Mouse (Mus musculus) kidney, adult 2 months (tissue): ENCODE data around the gene Map3k9. TPM values are rescaled to one million over a fixed set of nuclear protein-coding genes. Genes with fewer than 3 reads are reported as not detected.
A peak's percentile ranks its signal among the peaks of the same experiment; 100 is the strongest.

Experiments used
- DNase-seq: peaks from one replicate; pipeline ENCODE4 v3.0.0; 2021
- H3K27ac ChIP-seq: fragments of 200-500 bp; 2 replicates; pipeline ENCODE4 v1.5.1; 2012; ENCODE audit warnings: low read depth, low read length, control low read depth, inconsistent platforms; ENCODE audit not compliant: insufficient read depth
- H3K27me3 ChIP-seq: fragments of 200-500 bp; replicated peaks from 2 replicates; pipeline ENCODE4 v1.6.1; 2012; ENCODE audit warnings: mild to moderate bottlenecking, moderate library complexity, low read length, inconsistent platforms; ENCODE audit not compliant: control insufficient read depth, insufficient read depth
- H3K36me3 ChIP-seq: fragments of 200-500 bp; 2 replicates; pipeline ENCODE4 v1.6.1; 2012; ENCODE audit warnings: mild to moderate bottlenecking, moderate library complexity, low read length, inconsistent platforms; ENCODE audit not compliant: control insufficient read depth, insufficient read depth
- H3K4me1 ChIP-seq: fragments of 200-500 bp; 2 replicates; pipeline ENCODE4 v1.6.1; 2011; ENCODE audit warnings: low read length; ENCODE audit not compliant: control insufficient read depth, insufficient read depth
- H3K4me3 ChIP-seq: fragments of 200-500 bp; 2 replicates; pipeline ENCODE4 v1.5.1; 2011; ENCODE audit warnings: mild to moderate bottlenecking, low read depth, low read length, control low read depth; ENCODE audit not compliant: insufficient read depth
- CTCF ChIP-seq: fragments of 200-500 bp; conservative IDR thresholded peaks from 2 replicates; pipeline ENCODE4 v1.5.1; 2011; ENCODE audit warnings: low read depth, mild to moderate bottlenecking, control low read depth, low read length, moderate library complexity, mixed read lengths; ENCODE audit not compliant: insufficient read depth, insufficient read length
- POLR2A ChIP-seq: fragments of 200-500 bp; IDR thresholded peaks from one replicate; pipeline ENCODE4 v1.6.1; 2011; ENCODE audit warnings: low read depth, low read length, control low read depth
- WGBS: fragments of 180-500 bp; shearing (Covaris S2); methylation state at CpG from one replicate; pipeline ENCODE4 v1.1.7; 2018; 5-methylcytosine and 5-hydroxymethylcytosine counted together
- polyA plus RNA-seq: library from polyadenylated mRNA; depleted of rRNA; stranded (reverse); fragments of >200 nt; gene quantifications from 2 replicates; pipeline ENCODE4 v1.2.3, GENCODE M21; 2012

Gene Map3k9
- polyA plus RNA-seq, 1 experiment, result 3.9 TPM

DNA sequence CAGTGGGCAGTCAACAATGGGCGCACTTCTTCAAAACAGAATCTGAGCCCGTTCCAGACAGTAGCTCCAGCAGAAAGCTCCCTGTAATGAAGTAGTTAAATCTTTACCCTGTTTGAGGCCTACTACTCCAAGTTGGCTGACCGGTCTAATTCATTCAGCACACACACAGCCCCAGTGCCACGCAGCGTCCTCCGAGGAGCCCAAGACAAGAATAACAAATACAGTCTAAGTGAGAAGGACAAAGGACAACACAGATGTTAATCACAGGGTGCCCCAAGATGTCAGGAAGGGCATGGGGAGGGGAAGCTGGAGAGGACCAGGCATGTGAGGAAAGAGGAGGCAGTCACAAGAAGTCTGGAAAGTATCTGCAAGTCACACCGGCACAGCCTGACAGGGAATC, 22.8 kb upstream of the Map3k9 start:
- Histone ChIP-seq H3K27me3 (no peaks in the 10 kb centered on the region), H3K4me3 (no peak overlapping the region), H3K27ac (no peak overlapping the region), H3K4me1 (peaks cover 3% of the 10 kb centered on the region; the same call in 1 of the 2 replicates), H3K36me3 (no peaks in the 10 kb centered on the region)
- WGBS, result 38% methylated on average over 7 of the region's 7 CpGs
- TF ChIP-seq CTCF (no peak), POLR2A (no peak)
- DNase-seq, result peak; percentile 16

DNA sequence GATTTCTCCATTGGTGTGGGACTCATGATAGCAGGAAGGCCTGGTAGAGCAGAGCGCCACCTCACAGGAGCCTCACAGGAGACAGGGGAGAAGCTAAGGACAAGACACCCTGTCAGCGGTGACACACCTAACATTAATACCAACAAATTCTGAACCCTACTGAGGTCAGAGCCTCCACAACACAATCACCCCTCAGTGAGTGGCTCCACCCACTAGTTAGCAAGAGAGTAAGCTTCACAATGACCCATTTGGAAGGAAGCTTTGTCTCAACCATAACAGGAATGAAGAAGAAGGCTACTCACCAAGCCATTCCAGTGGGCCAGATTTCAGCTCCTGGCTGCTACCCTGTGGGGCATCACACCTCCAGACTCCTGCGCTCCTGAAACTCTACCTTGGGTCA, 22.0 kb upstream of the Map3k9 start:
- H3K4me1 ChIP-seq, result peaks cover 3% of the 10 kb centered on the region; the same call in 1 of the 2 replicates
- H3K4me3 ChIP-seq, result no peak overlapping the region
- no peaks in the 10 kb centered on the region for H3K27me3 ChIP-seq
- DNase-seq, result no peak
- H3K27ac ChIP-seq, result no peak overlapping the region
- H3K36me3 ChIP-seq, result no peaks in the 10 kb centered on the region
- TF ChIP-seq POLR2A, result no peak
- TF ChIP-seq CTCF, result no peak
- WGBS, result over 99% methylated on average over 3 of the region's 3 CpGs

DNA sequence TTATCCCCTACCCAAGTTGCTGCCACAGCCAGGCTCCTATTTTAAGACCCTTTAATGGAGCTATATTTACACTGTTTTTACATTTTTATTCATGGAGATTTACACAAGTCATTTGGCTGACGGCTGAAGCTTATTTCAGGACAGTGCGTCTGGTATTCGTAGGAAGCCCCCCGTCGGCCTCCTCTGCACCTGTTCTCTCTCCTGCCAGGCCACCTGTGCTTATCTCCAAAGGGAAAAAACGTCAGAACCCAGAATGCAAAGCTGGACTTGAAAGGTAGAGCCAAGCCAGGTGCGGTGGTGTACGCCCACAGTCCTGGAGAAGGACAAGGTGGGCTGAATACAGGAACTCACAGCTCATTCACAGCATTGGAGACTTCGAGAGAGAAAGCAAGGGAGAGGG, 20.2 kb upstream of the Map3k9 start:
- TF ChIP-seq CTCF, result no peak
- no peak for TF ChIP-seq POLR2A
- no peaks in the 10 kb centered on the region for H3K27me3 ChIP-seq
- no peak overlapping the region for H3K4me3 ChIP-seq
- 84% methylated on average over 9 of the region's 9 CpGs for WGBS
- DNase-seq, result no peak
- H3K36me3 ChIP-seq, result no peaks in the 10 kb centered on the region
- peaks cover 3% of the 10 kb centered on the region; the same call in 1 of the 2 replicates for H3K4me1 ChIP-seq
- H3K27ac ChIP-seq, result no peak overlapping the region

DNA sequence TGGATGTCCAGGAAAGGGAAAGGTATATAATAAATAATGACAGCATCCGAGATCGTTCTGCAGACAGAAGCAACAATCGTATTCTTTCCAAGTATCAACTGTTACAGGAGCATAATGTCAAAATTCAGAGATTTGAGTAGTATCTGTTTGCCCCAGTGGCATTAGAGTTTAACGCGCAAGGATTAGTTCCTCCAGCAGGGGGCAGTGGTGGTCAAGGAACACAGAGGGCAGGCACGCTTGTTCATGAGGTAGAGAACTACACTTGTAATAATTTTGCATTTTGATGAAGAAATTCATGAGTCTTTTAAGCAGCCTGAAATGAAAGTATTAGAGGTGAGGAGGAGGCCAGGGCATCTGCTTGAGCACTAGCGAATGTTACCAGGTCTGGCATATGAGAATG, 15.6 kb upstream of the Map3k9 start:
- H3K36me3 ChIP-seq, result no peaks in the 10 kb centered on the region

DNA sequence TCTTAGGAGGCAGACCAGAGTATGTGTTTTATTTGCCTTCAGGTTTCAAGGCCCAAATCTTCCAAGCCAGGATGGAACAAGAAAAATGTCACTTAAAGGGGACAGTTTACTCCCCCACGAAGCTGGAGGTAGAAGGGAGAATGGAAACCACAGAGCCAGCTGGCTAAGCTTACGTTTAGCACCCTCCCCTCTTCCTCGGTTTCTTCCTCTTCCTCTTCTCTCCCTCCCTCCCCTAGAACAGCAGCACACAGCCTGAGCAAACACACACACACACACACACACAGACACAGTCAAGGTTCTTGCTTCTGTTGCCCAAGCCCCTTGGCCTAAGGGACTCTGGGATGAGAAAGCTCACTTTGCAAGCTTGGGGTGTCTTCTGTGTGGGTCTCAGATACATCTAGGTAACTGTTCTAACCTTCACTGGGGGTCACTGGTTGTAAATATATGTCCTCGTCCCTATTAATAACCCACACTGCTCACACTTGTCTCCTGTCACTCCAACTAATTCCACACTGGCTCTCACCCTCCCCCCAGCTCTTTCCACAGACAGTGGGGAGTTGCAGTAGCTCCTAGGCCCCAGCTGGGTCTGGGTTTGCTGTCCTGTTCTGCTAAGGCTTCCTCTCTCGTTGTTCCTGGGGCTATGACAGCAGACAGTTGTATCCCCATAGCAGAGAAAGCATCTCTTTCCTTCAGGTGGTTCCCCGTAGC, 11.7 kb upstream of the Map3k9 start:
- Histone ChIP-seq H3K27me3 (no peaks in the 10 kb centered on the region), H3K27ac (no peak overlapping the region), H3K36me3 (no peaks in the 10 kb centered on the region), H3K4me3 (no peak overlapping the region), H3K4me1 (no peaks in the 10 kb centered on the region)
- TF ChIP-seq CTCF (no peak), POLR2A (no peak)
- no peak for DNase-seq
- WGBS, result 65% methylated on average over 6 of the region's 6 CpGs

More for the DNA sequence above, 15.6 kb upstream of the Map3k9 start:
- TF ChIP-seq POLR2A, result no peak
- peak; percentile 95 for TF ChIP-seq CTCF
- Histone ChIP-seq H3K27me3 (no peaks in the 10 kb centered on the region), H3K4me3 (no peak overlapping the region), H3K27ac (no peak overlapping the region), H3K4me1 (no peaks in the 10 kb centered on the region)
- peak; percentile 79 for DNase-seq
- 5% methylated on average over 7 of the region's 7 CpGs for WGBS

DNA sequence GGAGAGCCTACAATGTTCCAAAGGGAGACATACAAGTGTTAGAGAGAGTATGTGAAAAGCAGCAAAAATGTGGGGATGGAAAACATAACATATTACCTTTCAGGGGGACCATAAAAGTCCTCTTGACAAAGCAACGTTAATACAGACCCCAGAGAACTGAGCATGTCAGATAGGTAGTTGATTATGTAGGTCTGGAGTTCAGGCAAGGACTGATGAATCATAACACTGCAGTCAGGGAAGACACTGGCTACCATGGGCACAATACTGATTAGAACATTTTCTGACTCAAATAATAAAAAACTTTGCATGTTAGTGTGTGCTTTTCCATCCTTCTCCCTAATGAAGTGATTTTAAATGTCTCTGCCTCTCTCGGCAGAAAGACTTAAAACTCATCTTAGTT, 8.5 kb upstream of the Map3k9 start:
- H3K27ac ChIP-seq, result no peak overlapping the region
- H3K36me3 ChIP-seq, result no peaks in the 10 kb centered on the region
- DNase-seq, result no peak
- WGBS, result 62% methylated on average over 2 of the region's 2 CpGs
- H3K4me1 ChIP-seq, result no peaks in the 10 kb centered on the region
- no peak overlapping the region for H3K4me3 ChIP-seq
- TF ChIP-seq CTCF (no peak), POLR2A (no peak)
- no peaks in the 10 kb centered on the region for H3K27me3 ChIP-seq

DNA sequence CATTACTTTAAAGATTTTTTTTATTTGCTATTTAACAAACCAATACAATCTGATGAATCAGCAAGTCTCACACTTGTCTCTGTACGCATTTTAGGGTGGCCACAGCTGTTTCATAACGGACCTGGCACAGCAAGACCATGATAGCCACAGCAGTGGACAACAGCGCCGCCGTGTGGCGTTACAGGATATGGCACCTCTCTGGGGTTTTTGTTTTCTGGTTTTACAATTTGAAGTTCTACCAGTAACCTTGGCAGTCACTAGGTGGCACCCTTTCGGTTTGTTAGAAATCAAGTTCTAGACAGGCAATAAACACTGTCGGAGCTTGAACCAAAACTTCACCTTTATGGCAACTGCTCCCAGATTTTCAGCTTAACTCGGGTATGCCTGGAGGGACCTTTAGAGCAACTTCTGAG, 7.7 kb upstream of the Map3k9 start:
- Histone ChIP-seq H3K27me3 (no peaks in the 10 kb centered on the region), H3K4me3 (no peak overlapping the region), H3K36me3 (no peaks in the 10 kb centered on the region), H3K4me1 (no peaks in the 10 kb centered on the region), H3K27ac (no peak overlapping the region)
- peak; percentile 94 for DNase-seq
- under 1% methylated on average over 9 of the region's 9 CpGs for WGBS
- TF ChIP-seq POLR2A (no peak), CTCF (peak; percentile 99; the same call in 1 of the 2 replicates)
